Mouse (Mus musculus) 3134 (cell line): Measurements from ENCODE around the gene Igll1.

Source experiments
- DNase-seq: peaks from one replicate; pipeline ENCODE4 v3.0.0-alpha.2; 2011; ENCODE audit warnings: low spot score; ENCODE audit not compliant: insufficient read length; ENCODE audit errors: extremely low read depth

Gene Igll1

GRCm38 (mm10) chr16:16855541-16855940, 8.2 kb downstream of the Igll1 start:
- DNase-seq, result no peak

DNA sequence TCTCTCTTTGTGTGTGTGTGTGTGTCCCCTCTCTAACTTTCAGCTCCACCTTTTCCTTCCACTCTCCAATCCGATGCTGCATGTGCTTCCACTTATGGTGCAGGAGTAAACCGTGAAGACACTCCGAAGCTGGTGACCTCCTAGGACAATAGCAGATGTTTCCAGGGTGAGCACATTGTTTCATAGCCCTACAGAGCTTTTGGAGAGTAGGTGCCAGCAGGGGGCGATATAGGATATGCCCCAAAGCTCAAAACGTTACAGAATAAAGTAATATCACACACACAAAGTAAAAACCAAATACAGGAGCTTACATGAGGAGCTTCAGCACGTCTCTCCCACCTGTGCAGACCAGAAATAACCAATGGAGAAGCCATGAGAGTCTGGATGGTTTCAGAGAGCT, 8.9 kb downstream of the Igll1 start:
- peak; percentile 20 for DNase-seq

DNA sequence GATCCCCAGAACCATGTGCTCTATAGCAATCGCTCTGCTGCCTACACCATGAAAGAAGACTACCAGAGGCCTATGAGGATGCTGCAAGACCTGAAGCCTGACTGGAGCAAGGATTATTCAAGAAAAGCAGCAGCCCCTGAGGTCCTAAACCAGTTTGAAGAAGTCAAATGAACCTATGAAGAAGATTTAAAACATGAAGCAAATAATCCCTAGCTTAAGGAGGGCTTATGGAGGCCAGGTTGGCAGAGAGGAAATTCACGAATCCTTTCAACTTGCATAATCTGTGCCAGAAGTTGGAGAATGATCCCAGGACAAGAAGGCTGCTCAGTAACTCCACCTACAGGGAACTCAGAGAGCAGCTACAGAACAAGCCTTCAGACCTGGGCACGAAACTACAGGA, 11.4 kb downstream of the Igll1 start:
- DNase-seq, result no peak

- DNase-seq, result no peak
Measured at GRCm38 (mm10) chr16:16849196-16849595, 14.6 kb downstream of the Igll1 start.

DNA sequence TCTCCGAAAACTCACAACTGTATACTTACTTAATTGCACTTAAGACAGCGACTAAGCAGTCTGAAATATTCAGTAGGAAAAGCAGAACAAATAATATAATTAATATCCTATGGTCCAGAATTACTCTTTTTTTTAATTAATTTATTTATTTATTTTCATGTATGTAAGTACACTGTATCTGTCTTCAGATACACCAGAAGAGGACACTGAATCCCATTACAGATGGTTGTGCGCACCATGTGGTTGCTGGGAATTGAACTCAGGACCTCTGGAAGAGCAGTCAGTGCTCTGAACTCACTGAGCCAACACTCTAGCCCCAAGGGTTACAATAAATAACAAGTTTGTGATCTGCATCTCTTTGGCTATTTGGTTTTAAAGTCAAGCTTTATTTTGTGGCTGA, 34.1 kb downstream of the Igll1 start:
- no peak for DNase-seq

GRCm38 (mm10) chr16:16828757-16829615, 34.8 kb downstream of the Igll1 start, which contains the start of gene Spag6l:
Gene Spag6l (minus strand): TSS chr16:16829456.
- peak; percentile 9 for DNase-seq

DNA sequence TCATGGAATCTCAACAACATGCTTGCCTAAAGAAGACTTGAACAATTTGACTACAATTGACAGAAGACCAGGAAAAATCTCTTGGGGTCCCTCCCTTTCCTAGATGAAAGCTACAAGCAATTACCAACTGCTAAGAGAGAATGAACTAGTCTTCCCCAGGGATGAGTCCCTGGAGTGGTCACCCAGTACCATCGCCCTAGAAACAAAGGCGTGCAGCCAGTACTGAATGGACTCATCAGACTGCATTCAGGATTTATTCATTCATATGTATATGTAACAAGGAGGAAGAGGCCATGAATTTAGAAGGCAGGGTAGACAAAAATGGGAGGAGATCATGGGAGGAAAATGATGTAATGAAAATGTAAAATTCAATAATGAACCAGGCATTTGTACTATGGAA, 37.6 kb downstream of the Igll1 start:
- DNase-seq, result no peak

DNA sequence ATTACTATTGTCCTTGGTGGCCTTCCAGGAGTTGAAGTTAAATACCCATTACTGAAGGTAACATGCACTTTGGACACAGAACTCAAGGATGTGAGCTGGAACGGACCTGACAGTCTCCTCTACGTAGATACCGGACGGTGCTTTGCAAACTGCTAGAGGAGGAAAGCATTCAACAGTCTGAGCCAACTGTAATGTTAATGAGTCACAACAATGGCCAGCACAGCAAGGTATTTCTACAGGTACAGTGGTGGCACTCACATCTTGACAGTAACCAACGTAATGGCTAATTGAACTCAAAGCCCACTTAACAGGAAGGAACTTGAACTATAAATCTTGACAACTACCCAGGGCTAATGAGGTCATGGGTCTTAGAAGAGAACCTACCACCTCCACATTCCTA, 38.3 kb downstream of the Igll1 start:
- DNase-seq, result no peak
